Mouse (Mus musculus) lung, postnatal 0 days (tissue): ENCODE measurements around the gene Grm4. TPM values are rescaled to one million over a fixed set of nuclear protein-coding genes. Genes with fewer than 3 reads are reported as not detected.

ENCODE experiments used
- ATAC-seq: fragments of 200-750 bp; cut with Nextera tagmentation; 2 replicates; pipeline ENCODE4 v1.8.0; 2017; ENCODE audit warnings: moderate library complexity
- DNase-seq: peaks from one replicate; pipeline ENCODE4 v3.0.0-alpha.2; 2016; ENCODE audit warnings: low spot score
- H3K27ac ChIP-seq: fragments of 300-500 bp; sonication (generic); 2 replicates; pipeline ENCODE4 v1.5.1; 2014; ENCODE audit warnings: antibody characterized with exemption, mild to moderate bottlenecking, low read length, mixed read lengths
- H3K27me3 ChIP-seq: fragments of 300-500 bp; sonication (generic); replicated peaks from 2 replicates; pipeline ENCODE4 v1.6.1; 2014; ENCODE audit warnings: low read length, mixed read lengths; ENCODE audit not compliant: insufficient read depth
- H3K36me3 ChIP-seq: fragments of 300-500 bp; sonication (generic); 2 replicates; pipeline ENCODE4 v1.6.1; 2014; ENCODE audit warnings: low read length, mixed read lengths; ENCODE audit not compliant: insufficient read depth
- H3K4me1 ChIP-seq: fragments of 300-500 bp; sonication (generic); 2 replicates; pipeline ENCODE4 v1.6.1; 2014; ENCODE audit warnings: antibody characterized with exemption, low read depth, low read length, mixed read lengths; ENCODE audit not compliant: insufficient read depth
- H3K4me2 ChIP-seq: fragments of 300-500 bp; sonication (generic); replicated peaks from 2 replicates; pipeline ENCODE4 v1.6.1; 2014; ENCODE audit warnings: low read depth, mild to moderate bottlenecking, low read length, moderate library complexity, mixed read lengths
- H3K4me3 ChIP-seq: fragments of 300-500 bp; sonication (generic); 2 replicates; pipeline ENCODE4 v1.5.1; 2014; ENCODE audit warnings: low read depth, low read length
- H3K9ac ChIP-seq: fragments of 300-500 bp; sonication (generic); replicated peaks from 2 replicates; pipeline ENCODE4 v1.6.1; 2014; ENCODE audit warnings: low read depth, mild to moderate bottlenecking
- H3K9me3 ChIP-seq: fragments of 300-500 bp; sonication (generic); 2 replicates; pipeline ENCODE4 v1.6.1; 2016; ENCODE audit warnings: low read length, mixed read lengths
- CTCF ChIP-seq: IDR thresholded peaks from 2 replicates; pipeline ENCODE4 v1.5.1; 2016; ENCODE audit warnings: antibody characterized with exemption, mild to moderate bottlenecking
- EP300 ChIP-seq: IDR thresholded peaks from 2 replicates; pipeline ENCODE4 v1.6.1; 2016; ENCODE audit warnings: antibody characterized with exemption, mild to moderate bottlenecking, control low read depth
- WGBS: fragments of 180-500 bp; shearing (Covaris S2); extraction: QIAGEN DNeasy Blood & Tissue Kit; methylation state at CpG from one replicate; pipeline ENCODE4 v1.1.7; 2014; 5-methylcytosine and 5-hydroxymethylcytosine counted together
- polyA plus RNA-seq: library from polyadenylated mRNA; unstranded; fragments of >200 nt; fragmentation: Nextera tagmentation; extraction: Ambion mirVana; gene quantifications from 2 replicates; pipeline ENCODE4 v1.2.1, GENCODE M21; 2015

The Grm4 gene
- polyA plus RNA-seq, 1 experiment from 2014 or later: not detected

GRCm38 (mm10) chr17:27561809-27562526, 40.8 kb upstream of the Grm4 start:
- peaks cover 12% of the 10 kb centered on the region; the same call in 1 of the 2 replicates for H3K4me1 ChIP-seq
- WGBS: 56% methylated on average over 8 of the region's 11 CpGs
- H3K9ac ChIP-seq: no peak overlapping the region
- peak; percentile 70 for DNase-seq
- TF ChIP-seq CTCF: no peak
- TF ChIP-seq EP300: 0 out of 2 replicates have a peak, but pooled peaks have one; percentile 18
- ATAC-seq: no peak
- H3K27ac ChIP-seq: no peak overlapping the region
- H3K4me3 ChIP-seq: no peak overlapping the region
- H3K27me3 ChIP-seq: no peaks in the 10 kb centered on the region
- no peaks in the 10 kb centered on the region for H3K36me3 ChIP-seq
- no peaks in the 10 kb centered on the region for H3K9me3 ChIP-seq
- no peak overlapping the region for H3K4me2 ChIP-seq

DNA sequence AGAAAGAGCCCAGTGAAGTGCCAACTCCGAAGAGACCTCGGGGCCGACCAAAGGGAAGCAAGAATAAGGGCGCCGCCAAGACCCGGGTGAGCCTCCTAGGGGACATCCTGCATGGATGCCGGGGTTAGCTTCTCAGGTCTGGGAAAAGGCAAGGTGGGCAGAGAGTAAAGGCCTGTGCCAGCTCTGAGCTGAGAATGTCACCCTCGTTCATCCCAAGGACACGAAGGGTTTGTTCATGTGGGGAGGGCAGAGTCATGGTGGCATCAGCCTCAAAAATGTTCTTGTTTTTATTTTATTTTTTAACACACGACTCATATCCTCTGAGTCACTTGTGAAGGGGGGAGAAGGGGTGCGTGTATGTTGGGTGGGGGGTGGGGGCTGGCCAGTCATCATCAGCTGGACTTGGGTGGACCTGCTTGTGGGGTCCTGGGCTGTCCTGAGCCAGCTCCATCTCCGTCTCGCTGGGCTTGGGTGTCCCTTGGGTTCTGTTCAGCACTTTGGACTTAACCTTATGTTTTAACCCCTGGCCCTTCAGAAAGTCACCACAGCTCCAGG, 39.8 kb upstream of the Grm4 start:
- no peaks in the 10 kb centered on the region for H3K9me3 ChIP-seq
- ATAC-seq: no peak
- no peak for DNase-seq
- 74% methylated on average over 13 of the region's 13 CpGs for WGBS
- peaks cover 12% of the 10 kb centered on the region; the same call in 1 of the 2 replicates for H3K4me1 ChIP-seq
- no peaks in the 10 kb centered on the region for H3K27me3 ChIP-seq
- no peak overlapping the region for H3K4me2 ChIP-seq
- no peak overlapping the region for H3K27ac ChIP-seq
- no peak overlapping the region for H3K4me3 ChIP-seq
- TF ChIP-seq EP300: no peak
- no peak for TF ChIP-seq CTCF
- H3K9ac ChIP-seq: no peak overlapping the region
- H3K36me3 ChIP-seq: no peaks in the 10 kb centered on the region

DNA sequence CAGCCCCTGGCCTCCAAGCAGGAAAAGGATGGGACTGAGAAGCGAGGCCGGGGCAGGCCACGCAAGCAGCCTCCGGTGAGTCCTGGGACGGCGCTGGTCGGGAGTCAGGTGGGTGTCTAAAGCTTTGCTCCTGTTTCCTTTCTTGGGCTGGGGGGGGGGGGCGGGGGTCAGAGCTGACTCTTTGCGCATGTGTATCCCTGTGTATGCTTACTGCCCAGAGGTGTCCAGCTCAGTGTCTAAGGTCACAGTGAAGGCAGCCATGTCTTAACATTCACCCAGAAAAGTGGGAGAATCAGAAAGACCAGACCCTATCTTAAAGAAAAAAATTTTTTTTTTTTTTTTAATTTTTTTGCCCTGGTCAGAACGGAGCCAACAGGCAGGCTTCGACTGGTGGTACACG, 38.4 kb upstream of the Grm4 start:
- Histone ChIP-seq H3K27ac (no peak overlapping the region), H3K9ac (no peak overlapping the region), H3K27me3 (no peaks in the 10 kb centered on the region), H3K9me3 (no peaks in the 10 kb centered on the region), H3K36me3 (no peaks in the 10 kb centered on the region), H3K4me3 (no peak overlapping the region), H3K4me2 (no peak overlapping the region), H3K4me1 (peaks cover 6% of the 10 kb centered on the region; the same call in 1 of the 2 replicates)
- WGBS: 66% methylated on average over 10 of the region's 12 CpGs
- DNase-seq (no peak), ATAC-seq (no peak)
- no peak for TF ChIP-seq CTCF
- no peak for TF ChIP-seq EP300

DNA sequence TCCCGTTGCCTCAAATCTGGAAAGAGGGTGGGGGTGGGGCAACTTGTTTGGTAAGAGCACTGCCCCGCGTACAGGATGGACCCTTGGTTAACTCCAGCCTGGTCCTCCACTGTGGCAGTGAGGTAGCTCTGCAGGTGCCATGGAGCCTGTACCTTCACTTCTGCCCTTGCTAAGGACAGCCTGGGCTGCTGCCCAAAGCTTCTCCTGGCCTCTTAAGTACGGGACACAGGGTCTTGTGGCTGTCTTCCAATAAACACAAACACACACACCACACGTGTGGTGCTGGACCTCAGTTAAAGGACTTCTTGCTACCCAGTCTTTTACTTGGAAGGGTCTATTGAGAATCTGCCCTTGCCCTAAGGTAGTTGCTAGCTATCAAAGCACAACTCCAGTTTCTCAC, 37.6 kb upstream of the Grm4 start:
- Histone ChIP-seq H3K4me1 (peaks cover 6% of the 10 kb centered on the region; the same call in 1 of the 2 replicates), H3K4me2 (no peak overlapping the region), H3K4me3 (no peak overlapping the region), H3K36me3 (no peaks in the 10 kb centered on the region), H3K27me3 (no peaks in the 10 kb centered on the region), H3K9me3 (no peaks in the 10 kb centered on the region), H3K27ac (no peak overlapping the region), H3K9ac (no peak overlapping the region)
- ATAC-seq: no peak
- TF ChIP-seq CTCF (no peak), EP300 (no peak)
- no peak for DNase-seq
- 15% methylated on average over 5 of the region's 5 CpGs for WGBS

DNA sequence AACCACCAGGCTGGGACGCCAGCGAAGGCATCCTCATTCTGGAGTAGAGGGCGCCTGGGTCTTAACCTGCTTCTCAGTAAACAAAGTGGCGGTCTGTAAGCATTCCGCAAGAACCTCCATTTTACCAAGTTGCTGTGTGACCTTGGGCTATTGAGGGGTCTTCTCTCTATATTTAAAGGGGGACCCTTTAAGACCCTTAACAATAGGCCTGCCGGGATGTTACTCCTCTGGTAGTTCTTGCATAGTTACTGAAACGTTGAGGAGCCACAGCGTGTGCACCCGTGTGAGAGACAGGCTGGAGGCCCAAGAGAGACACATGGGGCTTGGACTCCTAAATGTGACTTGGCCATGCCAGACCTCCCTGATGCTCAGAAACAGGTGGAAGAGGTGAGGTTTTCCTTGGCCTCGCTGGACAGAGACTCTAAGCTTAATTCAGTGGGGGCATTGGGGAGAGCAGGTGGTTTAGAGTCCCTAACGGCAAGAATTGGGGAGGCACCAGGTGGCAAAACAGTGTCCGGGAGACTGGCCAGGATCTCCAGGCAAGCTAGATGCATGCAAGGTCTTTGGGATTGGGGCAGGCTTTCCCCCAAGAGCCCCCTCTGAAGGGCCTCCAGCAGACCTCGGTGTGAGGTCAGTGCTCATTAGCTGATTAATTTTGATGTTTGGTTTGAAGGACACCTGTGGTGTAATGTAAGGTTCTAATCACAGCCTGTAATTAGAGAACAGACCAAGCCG, 36.9 kb upstream of the Grm4 start:
- no peaks in the 10 kb centered on the region for H3K9me3 ChIP-seq
- H3K27me3 ChIP-seq: no peaks in the 10 kb centered on the region
- no peak overlapping the region for H3K27ac ChIP-seq
- peak overlapping the region; percentile 98 for H3K4me2 ChIP-seq
- WGBS: 9% methylated on average over 14 of the region's 14 CpGs
- no peak for TF ChIP-seq CTCF
- no peak for TF ChIP-seq EP300
- peaks cover 6% of the 10 kb centered on the region; the same call in 1 of the 2 replicates for H3K4me1 ChIP-seq
- ATAC-seq (no peak), DNase-seq (no peak)
- peak overlapping the region; percentile 76 for H3K4me3 ChIP-seq
- peak overlapping the region; percentile 78; the same call in 1 of the 2 replicates for H3K9ac ChIP-seq
- no peaks in the 10 kb centered on the region for H3K36me3 ChIP-seq
